Mouse (Mus musculus): ENCODE data around the gene Lst1. TPM values are rescaled to one million over a fixed set of nuclear protein-coding genes. Genes with fewer than 3 reads are reported as not detected.

The Lst1 gene
- polyA plus RNA-seq, 1 experiment from 2014 or later, result 8.0 TPM

- Histone ChIP-seq H3K9ac (ENCODE audit: low read length) (no peak within 1 kb of the TSS), H3K4me1 (ENCODE audit: control insufficient read depth, insufficient read depth, low read length) (peaks cover 10% of the 10 kb centered on the region), H3K4me3 (ENCODE audit: low read depth, low read length) (no peak within 1 kb of the TSS), H3K36me3 (ENCODE audit: control insufficient read depth, insufficient read depth, low read length) (no peaks in the 10 kb centered on the region), H3K27ac (ENCODE audit: low read depth, low read length) (no peak within 1 kb of the TSS), H3K4me2 (ENCODE audit: low read length) (peak within 1 kb of the TSS; percentile 60; the same call in 1 of the 2 replicates), H3K27me3 (replicated peaks; ENCODE audit: control insufficient read depth, insufficient read depth, low read length) (peaks cover 25% of the 10 kb centered on the region), H3K9me3 (replicated peaks; ENCODE audit: control insufficient read depth, low read length) (no peaks in the 10 kb centered on the region)
- ATAC-seq (no peak), DNase-seq (ENCODE audit: low spot score) (no peak)
- WGBS, result 80% methylated on average over 28 of the region's 28 CpGs
Observed at GRCm38 (mm10) chr17:35193881-35194843, 5.9 kb upstream of the Lst1 start, which contains the start of gene Ltb. Gene Ltb, plus strand, starts transcription at chr17:35194439.

- Histone ChIP-seq H3K4me1 (ENCODE audit: control insufficient read depth, insufficient read depth, low read length) (peaks cover 10% of the 10 kb centered on the region), H3K4me2 (ENCODE audit: low read length) (no peak overlapping the region), H3K36me3 (ENCODE audit: control insufficient read depth, insufficient read depth, low read length) (no peaks in the 10 kb centered on the region), H3K27me3 (replicated peaks; ENCODE audit: control insufficient read depth, insufficient read depth, low read length) (peaks cover 25% of the 10 kb centered on the region), H3K9ac (ENCODE audit: low read length) (no peak overlapping the region), H3K4me3 (ENCODE audit: low read depth, low read length) (no peak overlapping the region), H3K27ac (ENCODE audit: low read depth, low read length) (no peak overlapping the region), H3K9me3 (replicated peaks; ENCODE audit: control insufficient read depth, low read length) (no peaks in the 10 kb centered on the region)
- DNase-seq (ENCODE audit: low spot score) (no peak), ATAC-seq (no peak)
- WGBS, result 88% methylated on average over 5 of the region's 5 CpGs
Observed at GRCm38 (mm10) chr17:35192924-35193323, 4.7 kb upstream of the Lst1 start.

- Histone ChIP-seq H3K4me3 (ENCODE audit: low read depth, low read length) (no peak overlapping the region), H3K4me2 (ENCODE audit: low read length) (no peak overlapping the region), H3K27ac (ENCODE audit: low read depth, low read length) (no peak overlapping the region), H3K4me1 (ENCODE audit: control insufficient read depth, insufficient read depth, low read length) (peaks cover 10% of the 10 kb centered on the region), H3K9me3 (replicated peaks; ENCODE audit: control insufficient read depth, low read length) (no peaks in the 10 kb centered on the region), H3K9ac (ENCODE audit: low read length) (no peak overlapping the region), H3K36me3 (ENCODE audit: control insufficient read depth, insufficient read depth, low read length) (no peaks in the 10 kb centered on the region), H3K27me3 (replicated peaks; ENCODE audit: control insufficient read depth, insufficient read depth, low read length) (peaks cover 20% of the 10 kb centered on the region)
- ATAC-seq, result no peak
- DNase-seq (ENCODE audit: low spot score), result no peak
- WGBS, result 62% methylated on average over 2 of the region's 2 CpGs
Observed at GRCm38 (mm10) chr17:35191723-35192122, 3.5 kb upstream of the Lst1 start.

- Histone ChIP-seq H3K9me3 (replicated peaks; ENCODE audit: control insufficient read depth, low read length) (no peaks in the 10 kb centered on the region), H3K27ac (ENCODE audit: low read depth, low read length) (no peak overlapping the region), H3K4me3 (ENCODE audit: low read depth, low read length) (no peak overlapping the region), H3K9ac (ENCODE audit: low read length) (no peak overlapping the region), H3K4me1 (ENCODE audit: control insufficient read depth, insufficient read depth, low read length) (peaks cover 3% of the 10 kb centered on the region; the same call in 1 of the 2 replicates), H3K36me3 (ENCODE audit: control insufficient read depth, insufficient read depth, low read length) (no peaks in the 10 kb centered on the region), H3K27me3 (replicated peaks; ENCODE audit: control insufficient read depth, insufficient read depth, low read length) (peaks cover 5% of the 10 kb centered on the region), H3K4me2 (ENCODE audit: low read length) (no peak overlapping the region)
- DNase-seq (ENCODE audit: low spot score) (no peak), ATAC-seq (no peak)
- 84% methylated on average over 4 of the region's 4 CpGs for WGBS
Observed at GRCm38 (mm10) chr17:35190096-35190495, 1.9 kb upstream of the Lst1 start.

GRCm38 (mm10) chr17:35189186-35189585, 947 bp upstream of the Lst1 start:
- WGBS, result 67% methylated on average over 1 of the region's 1 CpGs
- no peak overlapping the region for H3K4me2 ChIP-seq (ENCODE audit: low read length)
- peaks cover 3% of the 10 kb centered on the region; the same call in 1 of the 2 replicates for H3K4me1 ChIP-seq (ENCODE audit: control insufficient read depth, insufficient read depth, low read length)
- H3K4me3 ChIP-seq (ENCODE audit: low read depth, low read length), result no peak overlapping the region
- H3K9me3 ChIP-seq (replicated peaks; ENCODE audit: control insufficient read depth, low read length), result no peaks in the 10 kb centered on the region
- no peak overlapping the region for H3K27ac ChIP-seq (ENCODE audit: low read depth, low read length)
- no peak overlapping the region for H3K9ac ChIP-seq (ENCODE audit: low read length)
- H3K36me3 ChIP-seq (ENCODE audit: control insufficient read depth, insufficient read depth, low read length), result no peaks in the 10 kb centered on the region
- ATAC-seq, result no peak
- no peak for DNase-seq (ENCODE audit: low spot score)
- no peaks in the 10 kb centered on the region for H3K27me3 ChIP-seq (replicated peaks; ENCODE audit: control insufficient read depth, insufficient read depth, low read length)

GRCm38 (mm10) chr17:35187345-35187744, 894 bp downstream of the Lst1 start:
- no peak overlapping the region for H3K27ac ChIP-seq (ENCODE audit: low read depth, low read length)
- H3K27me3 ChIP-seq (replicated peaks; ENCODE audit: control insufficient read depth, insufficient read depth, low read length), result no peaks in the 10 kb centered on the region
- H3K9me3 ChIP-seq (replicated peaks; ENCODE audit: control insufficient read depth, low read length), result no peaks in the 10 kb centered on the region
- DNase-seq (ENCODE audit: low spot score), result no peak
- H3K4me2 ChIP-seq (ENCODE audit: low read length), result no peak overlapping the region
- 79% methylated on average over 4 of the region's 4 CpGs for whole genome bisulfite sequencing
- H3K9ac ChIP-seq (ENCODE audit: low read length), result no peak overlapping the region
- no peak overlapping the region for H3K4me3 ChIP-seq (ENCODE audit: low read depth, low read length)
- no peaks in the 10 kb centered on the region for H3K36me3 ChIP-seq (ENCODE audit: control insufficient read depth, insufficient read depth, low read length)
- no peak for ATAC-seq
- H3K4me1 ChIP-seq (ENCODE audit: control insufficient read depth, insufficient read depth, low read length), result peaks cover 3% of the 10 kb centered on the region; the same call in 1 of the 2 replicates

- Histone ChIP-seq H3K9ac (ENCODE audit: low read length) (no peak overlapping the region), H3K27ac (ENCODE audit: low read depth, low read length) (peak overlapping the region; percentile 17; the same call in 1 of the 2 replicates), H3K4me2 (ENCODE audit: low read length) (peak overlapping the region; percentile 47), H3K36me3 (ENCODE audit: control insufficient read depth, insufficient read depth, low read length) (no peaks in the 10 kb centered on the region), H3K4me1 (ENCODE audit: control insufficient read depth, insufficient read depth, low read length) (peaks cover 3% of the 10 kb centered on the region; the same call in 1 of the 2 replicates), H3K4me3 (ENCODE audit: low read depth, low read length) (peak overlapping the region; percentile 31; the same call in 1 of the 2 replicates), H3K9me3 (replicated peaks; ENCODE audit: control insufficient read depth, low read length) (no peaks in the 10 kb centered on the region), H3K27me3 (replicated peaks; ENCODE audit: control insufficient read depth, insufficient read depth, low read length) (no peaks in the 10 kb centered on the region)
- 1% methylated on average over 4 of the region's 4 CpGs for WGBS
- DNase-seq (ENCODE audit: low spot score) (peak; percentile 20), ATAC-seq (peak; percentile 32; the same call in 1 of the 2 replicates)
Observed at GRCm38 (mm10) chr17:35186681-35187080, 1.6 kb downstream of the Lst1 start.

GRCm38 (mm10) chr17:35185639-35186611, 2.3 kb downstream of the Lst1 start:
- H3K4me2 ChIP-seq (ENCODE audit: low read length), result peak overlapping the region; percentile 47
- peak overlapping the region; percentile 17; the same call in 1 of the 2 replicates for H3K27ac ChIP-seq (ENCODE audit: low read depth, low read length)
- ATAC-seq, result peak; percentile 61
- peak overlapping the region; percentile 31 for H3K4me3 ChIP-seq (ENCODE audit: low read depth, low read length)
- no peaks in the 10 kb centered on the region for H3K36me3 ChIP-seq (ENCODE audit: control insufficient read depth, insufficient read depth, low read length)
- H3K9me3 ChIP-seq (replicated peaks; ENCODE audit: control insufficient read depth, low read length), result no peaks in the 10 kb centered on the region
- peak overlapping the region; percentile 51 for H3K9ac ChIP-seq (ENCODE audit: low read length)
- 2% methylated on average over 18 of the region's 18 CpGs for WGBS
- H3K4me1 ChIP-seq (ENCODE audit: control insufficient read depth, insufficient read depth, low read length), result peaks cover 3% of the 10 kb centered on the region; the same call in 1 of the 2 replicates
- H3K27me3 ChIP-seq (replicated peaks; ENCODE audit: control insufficient read depth, insufficient read depth, low read length), result no peaks in the 10 kb centered on the region
- DNase-seq (ENCODE audit: low spot score), result peak; percentile 71
